Mouse (Mus musculus) bone marrow, adult 2 months (tissue): ENCODE results near the gene Iars.

ENCODE experiments used
- CTCF ChIP-seq: fragments of 200-500 bp; IDR thresholded peaks from 2 replicates; pipeline ENCODE4 v1.5.1; 2011; ENCODE audit warnings: low read length, control low read depth; ENCODE audit not compliant: control insufficient read depth, insufficient read depth
- POLR2A ChIP-seq: fragments of 200-500 bp; IDR thresholded peaks from 2 replicates; pipeline ENCODE4 v1.6.1; 2011; ENCODE audit warnings: low read depth, mild to moderate bottlenecking, control low read depth, low read length, borderline replicate concordance; ENCODE audit not compliant: control insufficient read depth

- TF ChIP-seq CTCF (no peak), POLR2A (no peak)
These were observed 440 bp downstream of the Iars start for GRCm38 (mm10) chr13:49682233-49682846.
